Mouse (Mus musculus) gastrocnemius, postnatal 4 days (tissue): Measurements from ENCODE around the gene Gm10663. TPM values are rescaled to one million over a fixed set of nuclear protein-coding genes. Genes with fewer than 3 reads are reported as not detected.

Source experiments
- DNase-seq, 2 experiments: peaks; one replicate each; pipeline ENCODE4 v3.0.0; 2021 to 2022; ENCODE audit warnings: low spot score in 2 of 2, mixed read lengths in 2 of 2
- long read RNA-seq, 2 experiments: library from polyadenylated mRNA; stranded (forward); transcript quantifications; one replicate each; pipeline ENCODE4 v2.0.0; 2021
- total RNA-seq, 2 experiments: library from RNA; stranded (reverse); gene quantifications; 2 replicates each; pipeline ENCODE4 v1.2.3; 2021

The Gm10663 gene
- total RNA-seq: not detected
- long read RNA-seq, experiment 1: 0 reads
- long read RNA-seq, experiment 2: 0 reads

DNA sequence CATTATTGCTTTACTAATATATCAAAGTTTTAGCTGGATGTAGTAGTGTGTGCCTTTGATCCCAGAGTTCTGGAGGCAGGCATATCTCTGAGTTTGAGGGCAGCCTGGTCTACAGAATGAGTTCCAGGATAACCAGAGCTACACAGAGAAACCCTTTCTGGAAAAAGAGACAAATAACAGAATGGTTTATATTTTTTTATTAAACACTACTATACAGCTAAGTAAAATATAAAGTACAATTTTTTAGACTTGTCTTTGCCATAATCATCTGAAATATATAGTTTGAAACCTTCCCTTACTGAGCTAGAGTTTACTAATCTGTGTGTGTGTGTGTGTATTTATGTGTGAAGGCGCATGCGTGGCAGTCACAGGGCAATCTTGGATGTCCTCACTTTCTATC, at the start of gene Gm10663:
Gene Gm10663 (plus strand): TSS at position 301 of the 400 bp plus-strand sequence.
- DNase-seq: no peak

DNA sequence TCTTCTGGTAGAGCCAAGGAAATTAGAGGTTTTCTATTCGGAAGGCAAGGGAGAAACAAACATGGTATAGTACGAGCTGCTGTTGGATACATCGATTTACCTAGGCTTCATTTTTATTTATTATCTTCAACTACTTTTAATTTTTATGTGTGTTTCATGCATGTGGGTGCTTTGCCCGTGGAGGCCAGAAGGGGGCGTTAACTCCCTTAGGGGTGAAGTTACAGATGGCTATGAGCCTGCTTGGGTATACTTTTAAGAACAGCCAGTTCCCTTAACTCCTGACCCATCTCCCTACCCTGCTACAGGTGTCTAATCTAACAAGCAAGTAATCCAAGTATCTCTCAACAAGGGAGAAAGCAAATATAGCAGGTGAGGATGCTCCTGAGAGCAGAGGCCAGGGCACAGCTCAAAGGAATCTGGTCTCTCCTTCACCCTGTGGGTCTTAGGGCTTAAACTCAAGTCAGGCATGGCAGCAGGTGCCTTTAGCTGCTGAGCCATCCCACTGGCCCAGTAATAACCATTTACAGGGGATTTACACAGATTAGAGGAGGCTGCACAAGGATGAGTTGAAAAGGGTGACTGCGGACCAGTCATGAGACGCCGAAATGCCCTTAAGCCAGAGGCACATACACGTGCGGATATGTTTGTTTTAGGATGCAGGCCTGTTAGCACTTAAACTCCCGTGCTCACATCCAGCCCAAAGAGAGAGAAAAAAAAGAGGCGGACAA, 45.7 kb upstream of the Gm10663 start:
- no peak for DNase-seq

DNA sequence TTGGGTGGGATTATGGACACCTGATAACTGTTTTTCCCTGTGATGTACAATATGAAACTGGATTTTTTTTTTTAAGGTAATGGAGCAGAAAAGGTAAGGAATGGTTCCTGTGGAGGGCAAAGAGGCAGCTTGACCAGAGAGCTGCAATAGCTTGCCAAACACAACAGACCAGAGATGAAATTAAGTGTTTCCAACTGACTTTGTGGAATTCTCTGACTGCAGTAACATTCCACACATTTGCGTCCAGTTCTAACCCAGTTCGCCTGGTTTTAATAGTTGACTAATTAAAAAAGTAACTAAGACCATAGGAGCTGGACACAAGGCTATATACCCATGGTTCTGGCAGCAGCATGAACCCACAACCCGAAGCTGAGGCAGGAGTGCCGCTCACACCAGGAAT, 45.1 kb upstream of the Gm10663 start:
- DNase-seq: no peak

DNA sequence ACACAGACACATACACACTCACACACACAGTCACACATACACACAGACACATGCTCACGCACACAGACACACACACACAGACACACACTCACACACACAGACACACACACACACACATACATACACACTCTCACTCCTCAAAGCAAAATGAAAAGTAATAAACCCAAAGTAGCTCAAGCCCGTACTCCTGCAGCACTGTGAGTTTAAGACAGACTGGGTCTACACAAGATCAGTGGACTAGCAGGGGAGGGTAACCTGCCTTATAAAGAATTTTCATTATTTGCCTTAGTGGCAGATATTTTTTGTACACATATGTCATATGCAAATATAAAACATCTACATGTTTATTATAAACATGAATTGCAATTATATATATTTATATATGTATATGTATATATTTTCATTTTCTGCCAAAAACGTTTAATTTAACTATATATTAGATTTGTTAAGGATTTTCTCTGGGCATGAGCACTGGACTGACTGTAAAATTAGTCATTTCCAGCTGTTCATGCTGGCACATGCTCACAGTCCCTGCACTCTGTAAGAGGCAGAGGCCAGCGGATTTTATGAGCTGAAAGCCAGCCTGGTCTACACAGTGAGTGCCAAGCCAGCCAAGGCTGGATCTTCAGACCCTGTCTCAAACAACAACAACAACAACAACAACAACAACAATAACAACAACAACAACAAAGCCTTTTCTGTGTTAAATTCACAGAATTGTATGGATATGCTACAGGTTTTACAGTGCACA, 43.9 kb upstream of the Gm10663 start:
- DNase-seq: no peak

DNA sequence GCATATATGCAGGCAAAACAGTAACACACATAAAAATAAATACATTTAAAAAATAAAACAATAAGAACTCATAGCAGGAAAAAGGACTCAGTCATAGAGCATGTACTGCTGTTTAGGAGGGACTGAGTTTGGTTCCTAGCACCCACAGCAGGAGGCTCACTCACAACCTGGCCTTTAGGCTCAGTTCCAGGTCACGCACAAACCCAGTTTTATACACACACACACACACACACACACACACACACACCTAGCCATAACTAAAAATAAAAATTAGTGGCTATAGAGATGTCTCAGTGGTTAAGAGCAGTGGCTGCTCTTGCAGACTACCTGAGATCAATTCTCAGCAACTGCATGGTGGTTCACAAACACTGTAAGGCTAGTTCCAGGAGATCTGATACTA, 42.7 kb upstream of the Gm10663 start:
- no peak for DNase-seq

DNA sequence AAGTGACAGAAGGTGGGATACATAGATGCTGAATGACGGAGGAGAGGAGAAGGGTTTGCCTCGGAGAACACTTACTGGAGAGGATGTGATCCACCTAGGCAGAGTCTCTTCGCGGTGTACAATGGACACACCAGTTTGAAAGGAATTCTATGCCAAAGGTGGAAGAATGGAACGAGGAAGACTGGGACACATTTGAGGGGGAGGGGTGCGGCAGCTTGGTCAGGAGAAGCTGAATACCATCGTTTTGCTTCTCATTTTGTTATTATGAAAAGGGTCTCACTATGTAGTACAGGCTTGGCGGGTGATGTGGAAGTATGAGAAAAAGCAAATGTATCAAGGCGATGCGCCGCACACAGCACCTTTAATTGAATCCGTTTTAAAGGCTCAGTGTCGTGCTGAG, 41.8 kb upstream of the Gm10663 start:
- no peak for DNase-seq

DNA sequence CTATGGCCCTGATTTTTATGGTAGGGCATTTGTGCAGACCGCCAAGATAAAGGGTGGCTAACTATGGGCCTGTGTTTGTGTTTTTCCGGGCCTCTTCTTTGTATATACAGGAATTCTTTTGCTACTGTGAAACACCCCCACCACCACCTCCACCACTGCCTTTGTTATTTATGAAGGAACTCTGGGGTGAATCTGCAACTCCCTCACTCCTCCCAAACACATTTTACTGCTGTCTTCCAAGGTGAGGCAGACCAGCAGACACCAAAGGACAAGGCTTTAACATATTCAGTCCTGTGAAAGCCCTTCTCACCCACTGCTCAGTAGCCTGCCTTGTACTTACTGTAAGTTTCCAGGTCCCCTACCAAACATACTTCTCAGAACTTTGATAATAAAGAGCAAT, 40.7 kb upstream of the Gm10663 start:
- DNase-seq: no peak

DNA sequence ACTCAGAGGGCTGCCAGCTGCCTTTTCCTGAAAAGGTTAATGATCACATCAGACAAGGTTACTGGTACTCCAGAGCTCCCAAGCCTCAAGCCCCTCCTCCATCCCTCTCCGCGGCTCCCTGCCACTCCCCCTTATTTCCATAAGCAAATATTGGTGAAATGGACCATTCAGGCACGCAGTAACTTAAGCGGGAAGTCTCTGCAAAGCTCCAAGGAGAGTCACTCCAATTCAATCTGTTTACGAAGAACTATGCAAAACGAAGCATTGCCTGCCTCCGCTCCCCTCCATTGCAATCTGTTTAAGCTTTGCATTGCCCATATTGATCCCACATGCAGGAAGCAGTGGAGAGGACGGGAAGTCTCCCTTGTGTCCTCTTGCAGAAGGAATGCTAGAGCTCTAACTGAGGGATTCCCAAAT, 37.7 kb upstream of the Gm10663 start, which contains the start of gene Apela:
Gene Apela (minus strand): TSS at position 220 of the 417 bp plus-strand sequence.
- no peak for DNase-seq

DNA sequence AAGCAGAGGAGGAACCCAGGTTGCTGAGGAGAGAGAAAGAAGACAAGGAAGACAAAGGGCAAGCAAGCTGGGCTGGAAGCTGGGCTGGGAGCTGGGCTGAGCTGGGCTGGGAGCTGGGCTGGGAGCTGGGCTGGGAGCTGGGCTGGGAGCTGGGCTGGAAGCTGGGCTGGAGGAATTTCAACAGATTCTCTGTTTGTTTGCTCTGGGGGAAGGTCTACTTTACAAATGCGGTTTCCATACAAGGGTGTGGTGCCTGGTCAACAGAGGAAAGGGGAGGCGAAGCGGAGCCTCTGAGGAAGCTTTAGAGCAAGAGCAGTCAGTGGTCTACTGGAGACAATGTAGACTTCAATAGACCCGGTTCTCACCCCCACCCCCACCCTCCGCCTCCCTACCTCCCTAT, 28.3 kb upstream of the Gm10663 start:
- peak in 1 of 2 experiments; percentile 30 for DNase-seq

DNA sequence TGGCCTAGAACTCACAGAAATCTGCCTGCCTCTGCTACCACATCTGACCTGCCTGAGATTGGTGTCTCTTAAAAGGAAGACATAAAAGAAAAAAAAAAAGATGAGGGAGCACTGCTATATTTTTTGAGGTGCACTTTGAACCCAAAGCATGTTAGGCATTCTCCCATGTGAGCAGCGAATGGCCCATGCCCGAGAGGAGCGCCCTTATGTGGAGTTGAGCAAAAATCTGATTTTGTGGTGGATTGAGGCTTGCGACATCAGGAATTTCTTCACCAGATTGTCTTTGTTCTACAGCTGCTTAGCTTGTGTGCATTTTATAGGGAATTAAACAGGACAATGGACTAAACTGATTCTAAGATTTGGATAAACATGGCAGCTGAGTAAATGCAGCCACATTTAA, 27.6 kb upstream of the Gm10663 start:
- no peak for DNase-seq

DNA sequence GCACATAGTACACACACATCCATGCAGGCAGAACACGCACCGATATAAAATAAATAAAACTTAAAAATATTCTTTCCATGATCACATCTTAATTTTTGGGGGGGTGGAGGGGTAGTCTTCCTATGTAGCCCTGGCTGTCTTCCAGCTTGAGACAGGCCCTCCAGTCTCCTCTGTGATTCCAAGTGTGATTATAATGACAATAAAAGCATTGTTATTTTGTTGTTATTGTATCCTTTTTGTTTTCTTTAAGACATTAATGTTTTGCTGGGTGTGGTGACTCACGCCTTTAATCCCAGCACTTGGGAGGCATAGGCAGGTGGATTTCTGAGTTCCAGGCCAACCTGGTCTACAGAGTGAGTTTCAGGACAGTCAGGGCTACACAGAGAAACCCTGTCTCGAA, 27.0 kb upstream of the Gm10663 start:
- no peak for DNase-seq

DNA sequence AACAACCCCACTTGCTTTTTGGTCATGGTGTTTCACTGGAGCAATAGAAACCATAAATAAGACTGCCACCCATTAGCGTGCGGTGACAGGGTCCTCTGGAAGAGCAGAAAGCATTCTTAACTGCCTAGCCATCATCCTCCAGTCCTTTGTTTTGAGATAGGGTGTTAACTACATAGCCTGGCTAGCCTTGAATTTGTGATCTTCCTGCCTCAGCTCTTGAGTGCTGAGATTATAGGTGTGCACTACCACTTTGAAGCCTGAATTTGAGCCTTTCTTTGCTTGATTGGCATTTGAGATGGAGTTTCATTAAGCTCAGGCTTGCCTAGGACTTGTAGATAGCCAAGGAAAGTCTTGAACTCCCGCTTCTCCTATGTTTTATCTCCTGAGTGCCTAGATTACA, 21.3 kb upstream of the Gm10663 start:
- DNase-seq: no peak

DNA sequence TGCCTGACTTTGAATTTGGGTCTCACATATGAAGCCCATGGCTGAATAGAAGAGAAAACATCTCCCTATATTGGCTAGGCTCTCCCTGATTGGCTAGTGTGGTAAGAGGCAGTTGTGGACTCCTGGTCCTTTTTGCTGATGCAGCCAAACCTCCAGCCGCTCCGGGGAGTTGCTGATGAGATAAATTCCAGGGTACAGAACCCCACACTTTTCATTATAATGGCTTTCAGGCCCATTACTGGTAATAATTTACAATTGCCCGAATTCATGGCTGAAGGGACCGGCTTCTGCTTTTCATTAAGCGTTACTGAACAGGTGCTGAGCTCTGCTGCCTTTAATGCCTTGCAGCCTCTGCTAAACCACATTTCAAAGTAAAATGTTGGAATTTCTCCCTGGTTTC, 20.9 kb upstream of the Gm10663 start:
- DNase-seq: no peak

DNA sequence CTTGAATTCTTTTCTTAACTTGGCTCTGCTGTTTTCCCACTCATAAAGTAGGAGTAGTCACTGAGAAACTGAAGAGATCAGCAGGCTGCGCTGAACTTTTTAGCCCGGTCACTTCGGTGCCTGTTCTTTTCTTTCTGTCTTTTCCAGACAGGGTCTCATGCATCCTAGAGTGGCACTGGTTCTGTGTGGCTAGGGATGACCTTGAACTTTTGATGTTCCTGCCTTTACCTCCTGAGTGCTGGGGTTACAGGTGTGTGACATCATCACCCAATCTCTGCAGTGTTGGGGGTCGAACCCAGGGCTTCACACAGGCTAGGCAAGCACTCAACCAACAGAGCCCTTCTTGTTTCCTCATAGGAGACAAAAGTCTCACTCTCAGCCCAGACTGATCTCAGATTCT, 18.1 kb upstream of the Gm10663 start:
- DNase-seq: no peak

DNA sequence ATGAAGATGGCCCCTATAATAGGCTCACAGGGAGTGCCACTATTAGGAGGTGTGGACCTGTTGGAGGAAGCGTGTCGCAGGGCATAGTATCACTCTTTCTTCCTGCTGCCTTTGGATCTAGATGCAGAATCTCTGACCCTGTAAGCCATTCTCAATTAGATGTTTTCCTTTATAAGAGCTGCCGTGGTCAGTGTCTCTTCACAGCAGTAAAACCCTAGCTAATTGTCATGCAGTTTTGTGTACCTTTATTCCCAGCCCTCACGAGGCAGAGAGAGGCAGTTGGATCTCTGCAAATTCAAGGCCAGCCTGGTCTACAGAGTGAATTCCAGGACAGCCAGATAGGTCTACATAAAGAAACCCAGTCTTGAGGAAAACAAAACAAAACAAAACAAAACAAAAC, 12.6 kb upstream of the Gm10663 start:
- no peak for DNase-seq

DNA sequence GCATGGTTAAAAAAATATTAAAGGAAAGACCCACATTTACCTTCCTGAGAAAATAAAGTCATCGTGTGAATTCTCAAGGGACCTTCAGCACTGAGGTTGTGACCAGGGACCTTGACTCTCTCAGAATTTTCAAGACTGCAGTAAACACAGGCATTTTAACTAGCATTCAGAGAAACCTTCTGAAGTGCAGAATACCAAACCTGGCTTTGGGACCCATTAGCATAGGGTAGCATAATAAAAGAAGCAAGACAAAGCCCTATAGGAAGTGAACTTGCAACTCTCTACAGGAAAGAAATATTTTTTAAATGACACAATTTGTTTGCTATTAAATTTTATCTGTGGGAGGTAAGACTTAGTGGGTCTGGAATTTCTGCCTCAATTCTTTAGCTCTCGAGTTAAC, 10.8 kb upstream of the Gm10663 start:
- no peak for DNase-seq

DNA sequence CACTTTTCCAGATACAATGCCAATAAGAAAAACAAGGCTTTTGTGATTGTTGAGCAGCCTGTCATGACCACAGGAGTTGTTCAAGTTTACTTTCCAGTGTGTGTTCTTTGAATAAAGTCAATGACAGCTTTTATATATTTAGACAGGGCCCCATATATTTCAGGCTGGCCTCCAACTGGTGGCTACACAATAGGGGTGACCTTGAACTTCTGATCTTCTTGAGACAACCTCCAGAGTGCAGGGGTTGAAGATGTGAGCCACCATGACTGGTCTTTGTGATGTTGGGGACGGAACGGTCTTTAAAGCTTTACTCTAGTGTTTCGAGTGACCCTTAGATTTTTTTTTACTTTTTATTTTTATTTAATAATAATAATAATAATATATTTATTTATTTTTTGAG, 9.2 kb upstream of the Gm10663 start:
- DNase-seq: no peak

DNA sequence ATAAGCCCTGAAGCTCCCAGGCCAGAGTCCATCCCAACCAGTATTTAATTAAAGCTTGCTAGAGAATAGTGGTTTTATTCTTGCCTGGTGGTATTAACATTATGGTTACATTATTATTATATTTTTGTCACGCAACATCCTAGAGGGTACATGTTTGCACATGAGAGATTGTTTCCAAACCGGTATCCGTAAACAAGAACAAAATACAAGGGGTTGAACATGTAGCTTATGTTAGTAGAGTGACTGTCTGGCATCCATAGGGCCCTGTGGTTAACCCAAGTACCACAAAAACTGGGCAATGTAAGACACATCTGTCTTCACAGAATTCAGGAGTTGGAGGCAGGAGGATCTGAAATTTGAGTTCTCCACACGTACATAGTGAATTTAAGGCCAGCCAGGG, 7.8 kb upstream of the Gm10663 start:
- no peak for DNase-seq

DNA sequence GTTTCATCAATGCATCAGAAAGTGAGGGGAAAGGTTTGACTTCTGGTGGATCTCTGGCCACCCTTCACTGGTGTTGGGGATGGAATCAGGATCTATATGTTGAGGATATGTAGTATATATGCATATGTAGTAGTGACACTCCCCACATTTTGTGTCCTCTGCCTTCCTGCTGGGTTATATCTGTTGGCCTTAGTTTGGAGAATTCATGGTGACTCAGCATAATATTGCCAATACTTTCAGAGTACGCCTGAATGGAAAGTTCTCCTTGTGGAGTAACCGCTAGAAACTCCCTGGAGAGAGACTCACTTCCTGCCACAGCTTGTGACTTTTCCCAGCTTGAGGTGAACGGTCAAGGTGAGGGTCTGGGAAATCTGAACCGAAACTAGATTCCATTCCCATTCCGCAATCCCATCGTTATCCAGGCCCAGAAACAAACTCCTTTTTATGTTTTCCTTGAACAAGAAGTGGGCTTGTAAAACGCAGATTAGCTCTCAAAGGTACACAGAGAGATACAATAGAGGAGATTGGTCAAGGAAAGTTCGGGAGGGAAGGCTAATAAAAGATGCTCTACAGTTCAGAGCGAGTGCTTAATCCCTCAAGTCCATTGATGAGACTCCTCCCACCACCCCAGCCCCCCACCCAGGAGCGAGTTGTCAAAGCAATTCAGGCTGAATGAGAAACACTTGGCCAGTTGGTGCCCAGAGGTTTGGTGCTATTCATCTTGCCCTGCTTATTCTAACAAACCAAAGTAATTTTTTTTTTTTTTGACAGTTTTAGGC, 7.0 kb upstream of the Gm10663 start:
- DNase-seq: no peak

DNA sequence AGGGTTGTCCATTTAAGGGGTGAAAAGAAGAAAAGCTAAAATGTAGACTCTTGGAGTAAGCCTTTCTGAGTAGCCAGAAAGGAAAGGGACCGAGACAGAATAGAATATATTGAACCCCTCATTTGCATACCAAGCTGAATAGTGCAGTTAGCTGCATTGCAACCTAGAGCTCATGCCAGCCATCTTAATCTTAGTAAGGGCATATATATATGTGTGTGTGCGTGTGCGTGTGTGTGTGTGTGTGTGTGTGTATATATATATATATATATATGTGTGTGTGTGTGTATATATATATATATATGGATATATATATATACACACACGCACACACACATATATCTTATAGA, 6.4 kb upstream of the Gm10663 start:
- no peak for DNase-seq

DNA sequence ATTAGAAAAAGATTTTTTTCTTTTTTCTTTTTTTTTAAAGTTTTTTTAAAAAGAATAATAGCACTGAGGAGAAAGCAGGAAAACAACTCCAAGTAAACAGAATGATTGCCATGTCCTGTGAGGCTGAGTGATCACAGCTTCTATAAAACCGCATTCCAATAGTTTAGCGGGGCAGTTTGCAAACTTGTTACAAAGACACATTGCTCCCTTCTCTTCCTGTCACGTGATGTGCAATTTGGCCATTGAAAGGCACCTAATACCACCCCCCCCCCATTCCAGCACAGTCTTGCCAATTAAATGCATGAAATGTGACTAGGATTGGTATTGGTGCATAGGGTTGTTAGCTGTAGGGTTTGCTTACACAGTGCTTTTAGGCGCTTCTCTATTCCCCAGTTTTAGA, 3.8 kb upstream of the Gm10663 start:
- no peak for DNase-seq

DNA sequence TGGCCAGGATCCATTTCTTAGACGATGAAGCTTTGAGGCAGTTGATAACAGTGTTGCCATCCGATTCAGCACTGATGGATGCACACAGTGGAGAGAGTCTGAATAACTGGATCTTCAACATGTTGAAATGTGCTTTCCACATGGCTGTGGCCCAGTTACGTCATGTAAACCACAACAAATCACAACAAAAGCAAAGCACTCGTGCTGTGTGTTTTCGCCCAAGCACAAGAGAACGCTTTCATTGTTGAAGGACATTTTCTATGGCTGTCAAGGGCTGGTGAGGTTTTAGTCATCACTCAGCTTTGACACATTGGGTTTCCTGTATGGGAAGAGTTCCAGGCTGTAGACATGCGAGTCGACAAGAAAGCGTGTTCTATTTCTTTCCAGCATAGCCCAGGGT, 5.9 kb downstream of the Gm10663 start:
- no peak for DNase-seq
